Mouse (Mus musculus) thymus, adult 2 months (tissue): ENCODE measurements around the gene Tex26. TPM values are rescaled to one million over a fixed set of nuclear protein-coding genes. Genes with fewer than 3 reads are reported as not detected.

ENCODE experiments used
- DNase-seq: peaks from one replicate; pipeline ENCODE4 v3.0.0; 2021
- H3K27ac ChIP-seq: fragments of 200-500 bp; 2 replicates; pipeline ENCODE4 v1.5.1; 2012; ENCODE audit warnings: low read length, control low read depth; ENCODE audit not compliant: control insufficient read depth, insufficient read depth
- H3K27me3 ChIP-seq: fragments of 200-500 bp; 2 replicates; pipeline ENCODE4 v1.6.1; 2012; ENCODE audit warnings: mild to moderate bottlenecking, low read length, moderate library complexity, mixed read lengths; ENCODE audit not compliant: control insufficient read depth, insufficient read depth
- H3K36me3 ChIP-seq: fragments of 200-500 bp; 2 replicates; pipeline ENCODE4 v1.6.1; 2012; ENCODE audit warnings: mild to moderate bottlenecking, low read length, moderate library complexity; ENCODE audit not compliant: control insufficient read depth, insufficient read depth
- H3K4me1 ChIP-seq: fragments of 200-500 bp; replicated peaks from 2 replicates; pipeline ENCODE4 v1.6.1; 2012; ENCODE audit warnings: low read length; ENCODE audit not compliant: control insufficient read depth, insufficient read depth
- H3K4me3 ChIP-seq: fragments of 200-500 bp; 2 replicates; pipeline ENCODE4 v1.5.1; 2012; ENCODE audit warnings: mild to moderate bottlenecking, low read length, control low read depth, moderate library complexity; ENCODE audit not compliant: control insufficient read depth, insufficient read depth
- CTCF ChIP-seq: fragments of 200-500 bp; IDR thresholded peaks from 2 replicates; pipeline ENCODE4 v1.5.1; 2012; ENCODE audit warnings: mild to moderate bottlenecking, control low read depth, low read length, moderate library complexity, borderline replicate concordance; ENCODE audit not compliant: control insufficient read depth, poor library complexity, insufficient read depth; ENCODE audit errors: extremely low read depth
- POLR2A ChIP-seq: fragments of 200-500 bp; IDR thresholded peaks from 2 replicates; pipeline ENCODE4 v1.6.1; 2012; ENCODE audit warnings: mild to moderate bottlenecking, low read length, control low read depth, moderate library complexity; ENCODE audit not compliant: control insufficient read depth, poor library complexity, insufficient read depth; ENCODE audit errors: extremely low read depth
- WGBS: fragments of 180-500 bp; shearing (Covaris S2); methylation state at CpG from one replicate; pipeline ENCODE4 v1.1.7; 2018; 5-methylcytosine and 5-hydroxymethylcytosine counted together
- polyA plus RNA-seq: library from polyadenylated mRNA; depleted of rRNA; stranded (reverse); fragments of >200 nt; gene quantifications from 2 replicates; pipeline ENCODE4 v1.2.3, GENCODE M21; 2012

Gene Tex26
- polyA plus RNA-seq, 1 experiment, result 0.38 TPM

GRCm38 (mm10) chr5:149481920-149482319, 42.5 kb downstream of the Tex26 start:
- no peaks in the 10 kb centered on the region for H3K4me1 ChIP-seq
- WGBS, result 97% methylated on average over 7 of the region's 7 CpGs

DNA sequence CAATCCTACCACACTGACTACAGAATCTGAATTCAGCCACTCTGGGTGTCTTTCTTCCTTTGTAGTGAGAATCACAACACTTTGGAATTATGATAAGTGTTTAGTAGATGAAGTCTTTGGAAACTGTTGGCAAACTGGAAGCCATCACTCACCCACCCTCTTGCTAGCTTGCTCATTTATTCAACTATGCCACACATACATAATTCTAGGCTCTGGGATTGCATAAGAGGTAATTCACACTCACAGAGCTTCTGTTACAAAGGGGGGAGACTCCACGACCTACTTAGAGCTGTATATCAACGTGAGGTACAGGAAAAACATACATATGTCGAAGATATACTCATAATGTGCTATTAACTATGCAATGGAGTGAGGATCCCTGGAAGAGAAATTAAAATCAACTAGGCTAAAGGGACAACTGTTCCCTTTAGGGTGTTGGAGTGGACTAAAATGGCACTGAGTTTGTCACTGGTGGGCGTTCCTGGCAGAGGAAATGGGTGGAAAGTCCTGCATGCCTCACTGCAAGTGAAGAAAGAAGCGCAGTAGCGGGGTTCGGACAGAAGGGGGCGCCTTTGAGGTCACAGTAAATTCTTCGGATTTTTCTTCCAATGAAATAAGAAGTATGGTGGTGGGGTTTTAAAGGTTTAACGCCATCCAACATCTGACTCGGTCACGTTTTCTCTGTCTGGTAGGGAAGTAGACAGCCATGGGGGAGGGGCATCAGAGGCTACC, 44.0 kb downstream of the Tex26 start:
- 71% methylated on average over 12 of the region's 12 CpGs for WGBS
- DNase-seq, result peak; percentile 23
- TF ChIP-seq CTCF (peak; percentile 33; the same call in 1 of the 2 replicates), POLR2A (no peak)

More at GRCm38 (mm10) chr5:149481920-149482319, 42.5 kb downstream of the Tex26 start:
- TF ChIP-seq POLR2A (no peak), CTCF (no peak)
- no peak overlapping the region for H3K27ac ChIP-seq
- H3K4me3 ChIP-seq, result no peak overlapping the region
- H3K36me3 ChIP-seq, result no peaks in the 10 kb centered on the region
- DNase-seq, result no peak
- H3K27me3 ChIP-seq, result no peaks in the 10 kb centered on the region

GRCm38 (mm10) chr5:149484270-149484669, 44.8 kb downstream of the Tex26 start:
- H3K4me1 ChIP-seq, result no peaks in the 10 kb centered on the region
- H3K27me3 ChIP-seq, result no peaks in the 10 kb centered on the region
- no peaks in the 10 kb centered on the region for H3K36me3 ChIP-seq
- no peak for DNase-seq
- TF ChIP-seq POLR2A, result no peak
- TF ChIP-seq CTCF, result no peak
- no peak overlapping the region for H3K27ac ChIP-seq
- H3K4me3 ChIP-seq, result no peak overlapping the region
- WGBS, result 89% methylated on average over 12 of the region's 12 CpGs

More for the DNA sequence above, 44.0 kb downstream of the Tex26 start:
- H3K27me3 ChIP-seq, result no peaks in the 10 kb centered on the region
- H3K27ac ChIP-seq, result no peak overlapping the region
- H3K4me3 ChIP-seq, result no peak overlapping the region
- H3K36me3 ChIP-seq, result no peaks in the 10 kb centered on the region
- H3K4me1 ChIP-seq, result no peaks in the 10 kb centered on the region

GRCm38 (mm10) chr5:149485447-149485846, 46.0 kb downstream of the Tex26 start:
- no peak overlapping the region for H3K4me3 ChIP-seq
- no peaks in the 10 kb centered on the region for H3K4me1 ChIP-seq
- WGBS, result 93% methylated on average over 6 of the region's 6 CpGs
- no peak overlapping the region for H3K27ac ChIP-seq
- no peaks in the 10 kb centered on the region for H3K36me3 ChIP-seq
- H3K27me3 ChIP-seq, result no peaks in the 10 kb centered on the region
- TF ChIP-seq POLR2A (no peak), CTCF (no peak)
- DNase-seq, result no peak

DNA sequence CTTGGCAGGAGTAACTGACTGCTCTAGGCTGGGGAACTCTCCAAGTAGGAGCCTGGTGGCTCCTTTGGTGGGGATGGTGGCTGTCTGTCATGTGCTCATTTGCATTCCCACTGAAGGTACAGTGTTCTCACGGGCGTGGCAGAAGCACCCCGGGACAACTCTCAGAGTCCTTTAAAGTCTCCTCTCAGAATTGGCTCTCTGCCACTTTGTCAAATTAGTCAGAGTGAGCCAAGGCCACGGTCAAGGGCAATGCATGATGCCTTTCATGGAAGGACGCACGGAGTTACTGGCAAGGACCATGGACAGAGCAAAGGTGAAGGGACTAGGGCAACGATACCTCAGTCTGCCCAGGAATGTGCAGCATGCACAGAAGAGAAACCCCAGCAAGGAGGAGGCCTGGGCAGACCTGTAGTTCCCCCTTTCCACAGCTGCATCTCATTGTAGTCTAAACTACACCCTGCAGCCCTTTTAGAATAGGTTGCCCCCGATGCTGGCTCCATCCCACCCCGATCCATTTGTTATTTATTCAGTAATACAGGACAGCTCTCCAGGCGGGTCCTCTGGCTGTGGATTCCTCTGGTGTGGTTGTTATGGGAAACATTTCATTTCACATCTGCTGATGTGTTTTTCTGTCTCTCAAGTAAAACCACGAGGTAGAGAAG, 49.0 kb downstream of the Tex26 start:
- H3K27me3 ChIP-seq, result no peaks in the 10 kb centered on the region
- TF ChIP-seq POLR2A (no peak), CTCF (no peak)
- peaks cover 6% of the 10 kb centered on the region for H3K4me1 ChIP-seq
- H3K36me3 ChIP-seq, result no peaks in the 10 kb centered on the region
- H3K27ac ChIP-seq, result no peak overlapping the region
- H3K4me3 ChIP-seq, result no peak overlapping the region
- 59% methylated on average over 11 of the region's 11 CpGs for WGBS
- DNase-seq, result no peak

- Histone ChIP-seq H3K27me3 (no peaks in the 10 kb centered on the region), H3K4me3 (no peak overlapping the region), H3K36me3 (no peaks in the 10 kb centered on the region), H3K4me1 (peaks cover 6% of the 10 kb centered on the region), H3K27ac (no peak overlapping the region)
- TF ChIP-seq POLR2A (no peak), CTCF (no peak)
- DNase-seq, result no peak
- 92% methylated on average over 11 of the region's 11 CpGs for WGBS
These were observed 49.7 kb downstream of the Tex26 start for GRCm38 (mm10) chr5:149489136-149489535.
